ENCODE assay signal across 8 mouse cellular contexts in the genomic region with DNA sequence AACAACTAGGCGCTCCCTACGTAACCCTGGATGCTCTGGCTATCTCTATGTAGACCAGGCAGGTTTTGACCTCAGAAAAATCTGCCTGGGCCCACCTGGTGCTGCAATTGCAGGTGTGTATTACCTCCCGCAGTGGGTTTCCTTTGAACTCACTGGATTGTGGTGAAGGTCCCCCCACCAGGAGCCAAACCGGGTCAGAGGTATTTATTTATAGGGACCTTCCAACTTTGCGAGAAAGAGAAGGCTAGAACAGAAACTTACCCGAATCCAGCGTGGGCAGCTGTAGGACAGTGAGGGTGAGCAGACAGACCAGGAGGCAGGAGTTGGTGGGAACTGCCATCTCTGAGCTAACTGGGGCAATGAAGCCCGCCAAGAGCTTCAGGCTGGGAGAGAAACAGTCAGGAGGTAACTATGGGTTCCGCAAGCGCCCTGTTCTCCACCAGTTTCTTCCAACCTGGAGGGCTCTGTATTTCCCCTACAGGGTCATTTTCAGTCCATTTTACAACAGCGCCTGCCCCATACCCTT. TPM values are rescaled to one million over a fixed set of nuclear protein-coding genes. Genes with fewer than 3 reads are reported as not detected.
DNase-seq lines count a peak whose midpoint lies in the region; ATAC-seq and TF ChIP-seq lines count a peak whose summit lies in the region.
"Had no signal": no experiment of that assay in that cellular context is flagged by ENCODE, and none has a peak within 500 bp of the region (broad histone marks: within the 10 kb centered on the region; RNA-seq: fewer than 3 reads in every experiment).

No protein-coding gene starts in this region.

- TF ChIP-seq RAD21 in CH12.LX (IDR thresholded peaks at IDR 0.05; ENCODE audit: low read depth, low read length): no peak

- no peak for TF ChIP-seq POLR2A in CH12.LX (IDR thresholded peaks at IDR 0.05; ENCODE audit: low read depth, low read length)

- peaks cover 21% of the 10 kb centered on the region for H3K27me3 ChIP-seq in CH12.LX (replicated peaks)
- H3K27me3 ChIP-seq in forebrain, embryonic 14.5 days (replicated peaks; ENCODE audit: control insufficient read depth, insufficient read depth, low read length): no peaks in the 10 kb centered on the region
- no peaks in the 10 kb centered on the region for H3K27me3 ChIP-seq in liver, embryonic 11.5 days (replicated peaks; ENCODE audit: control insufficient read depth, insufficient read depth, low read length)
- 0 out of 2 replicates have a peak, but pooled peaks cover 2% of the 10 kb centered on the region for H3K27me3 ChIP-seq in splenic B cell, adult 2 months (ENCODE audit: control insufficient read depth, insufficient read depth, low read length, poor library complexity, severe bottlenecking)

- no peak for TF ChIP-seq EP300 in CH12.LX (IDR thresholded peaks at IDR 0.05; ENCODE audit: low read length)

- no peak for TF ChIP-seq CTCF in CH12.LX (conservative IDR thresholded peaks at IDR 0.05 in 1 of 2, IDR thresholded peaks at IDR 0.05 in 1 of 2; ENCODE audit: low read depth in 2 of 2, low read length in 2 of 2)

- peaks cover 0 to 5% of the 10 kb centered on the region in 2 experiments; a peak in 1 of 4 replicates for H3K4me1 ChIP-seq in CH12.LX (ENCODE audit: control insufficient read depth in 1 of 2, insufficient read depth in 2 of 2)
- H3K4me1 ChIP-seq in forebrain, embryonic 14.5 days (ENCODE audit: control insufficient read depth, insufficient read depth, low read length): peaks cover 10% of the 10 kb centered on the region; the same call in 1 of the 2 replicates
- H3K4me1 ChIP-seq in liver, embryonic 11.5 days (replicated peaks; ENCODE audit: control insufficient read depth, insufficient read depth, low read length): peaks cover 17% of the 10 kb centered on the region

- ATAC-seq in forebrain, embryonic 14.5 days: no peak
- 0 out of 2 replicates have a peak, but pooled peaks have one; percentile 13 for ATAC-seq in liver, embryonic 11.5 days (replicated peaks; ENCODE audit: low FRiP score)

- H3K9ac ChIP-seq in CH12.LX (ENCODE audit: insufficient read depth, low read depth): peak overlapping the region; percentile 27
- H3K9ac ChIP-seq in forebrain, embryonic 14.5 days (ENCODE audit: low read length): peak overlapping the region; percentile 68
- H3K9ac ChIP-seq in liver, embryonic 11.5 days (ENCODE audit: low read depth, low read length): peak overlapping the region; percentile 72

- peak overlapping the region; percentile 90 for H3K4me2 ChIP-seq in CH12.LX (ENCODE audit: insufficient read depth, low read depth, poor library complexity, severe bottlenecking)
- peak overlapping the region; percentile 76 for H3K4me2 ChIP-seq in forebrain, embryonic 14.5 days (ENCODE audit: low read length)
- H3K4me2 ChIP-seq in liver, embryonic 11.5 days: peak overlapping the region; percentile 94

- in situ Hi-C loops in CH12.LX (cut with MboI; ENCODE audit: low pct_ligation_motif_present, low pct_unique_long_range_greater_than_20kb, low sequenced_read_pairs): no loop called here

- dilution Hi-C loops in CH12.LX (cut with MboI; ENCODE audit: extremely low pct_ligation_motif_present, extremely low pct_unique_long_range_greater_than_20kb, low sequenced_read_pairs): no loop called here

- H3K9me3 ChIP-seq in CH12.LX (replicated peaks; ENCODE audit: low read length): no peaks in the 10 kb centered on the region
- H3K9me3 ChIP-seq in forebrain, embryonic 14.5 days (replicated peaks; ENCODE audit: control insufficient read depth, low read length): no peaks in the 10 kb centered on the region
- no peaks in the 10 kb centered on the region for H3K9me3 ChIP-seq in liver, embryonic 11.5 days (ENCODE audit: control insufficient read depth, low read length)

- intact Hi-C loops in left cerebral cortex, postnatal 4 days (cut with DNase I): loop anchor here (5.0 kb wide), 1 partner anchor 32 kb away; no protein-coding TSS in a partner anchor

- 3% methylated on average over 11 of the region's 11 CpGs for WGBS in forebrain, embryonic 14.5 days
- 1% methylated on average over 11 of the region's 11 CpGs for WGBS in liver, embryonic 11.5 days

- peak overlapping the region; percentile 53 to 71 (median 56) for H3K4me3 ChIP-seq in CH12.LX (replicated peaks in 1 of 3; ENCODE audit: low read depth in 2 of 3, low read length in 2 of 3, poor library complexity in 1 of 3)
- peak overlapping the region; percentile 54 for H3K4me3 ChIP-seq in forebrain, embryonic 14.5 days (ENCODE audit: low read depth, low read length)
- peak overlapping the region; percentile 68 for H3K4me3 ChIP-seq in liver, embryonic 11.5 days (ENCODE audit: low read depth, low read length)

- H3K36me3 ChIP-seq in CH12.LX (replicated peaks in 1 of 2; ENCODE audit: control insufficient read depth in 1 of 2, insufficient read depth in 1 of 2, low read length in 1 of 2): no peaks in the 10 kb centered on the region
- no peaks in the 10 kb centered on the region for H3K36me3 ChIP-seq in forebrain, embryonic 14.5 days (ENCODE audit: control insufficient read depth, insufficient read depth, low read length)
- no peaks in the 10 kb centered on the region for H3K36me3 ChIP-seq in liver, embryonic 11.5 days (ENCODE audit: control insufficient read depth, insufficient read depth, low read length)
- no peaks in the 10 kb centered on the region for H3K36me3 ChIP-seq in splenic B cell, adult 2 months (ENCODE audit: control insufficient read depth, insufficient read depth, low read length, poor library complexity, severe bottlenecking)

- peak; percentile 20 for DNase-seq in CD4-positive helper T cell, adult 2 months (ENCODE audit: low read depth, low spot score)
- DNase-seq in CH12.LX (ENCODE audit: extremely low read depth): no peak
- no peak for DNase-seq in forebrain, embryonic 14.5 days (ENCODE audit: low spot score)
- peak; percentile 53 for DNase-seq in liver, embryonic 11.5 days (ENCODE audit: low spot score)
- peak; percentile 18 for DNase-seq in splenic B cell, adult 2 months (ENCODE audit: low read depth, low spot score)
- no peak for DNase-seq in left cerebral cortex, postnatal 4 days
- no peak for DNase-seq in cerebellum, adult 11-12 months

- no peak overlapping the region for H3K27ac ChIP-seq in CH12.LX (ENCODE audit: insufficient read depth, low read depth)
- H3K27ac ChIP-seq in forebrain, embryonic 14.5 days (ENCODE audit: low read depth, low read length): no peak overlapping the region
- peak overlapping the region; percentile 35; the same call in 1 of the 2 replicates for H3K27ac ChIP-seq in liver, embryonic 11.5 days (ENCODE audit: low read depth, low read length)

- no peaks in the 10 kb centered on the region for H3K79me2 ChIP-seq in CH12.LX (replicated peaks; ENCODE audit: control insufficient read depth, extremely low read depth, insufficient read depth, poor library complexity, severe bottlenecking)

TF ChIP-seq in CH12.LX, 34 proteins besides CTCF, POLR2A, EP300 and RAD21:
- TF ChIP-seq GABPA (IDR thresholded peaks at IDR 0.05; ENCODE audit: insufficient replicate concordance, low read depth, low read length) (no peak), NRF1 (IDR thresholded peaks at IDR 0.05; ENCODE audit: low read depth, low read length) (no peak), RCOR1 (conservative IDR thresholded peaks at IDR 0.05; ENCODE audit: low read depth, low read length) (no peak), MXI1 (IDR thresholded peaks at IDR 0.05; ENCODE audit: low read depth, low read length) (no peak), UBTF (IDR thresholded peaks at IDR 0.05; ENCODE audit: low read depth, low read length) (peak; percentile 29; the same call in 1 of the 2 replicates)

RNA-seq across cellular contexts. Expression of a gene that starts 0.8 kb away (rescaled TPM):
- total RNA-seq in CH12.LX (2012; rRNA removed) (0.38 and 0.51 TPM in 2 replicates), CH12.LX (2014; rRNA removed) (0.20 TPM in 2 replicates)
- polyA plus RNA-seq in CH12.LX (2012; ENCODE audit: insufficient read length, low read depth): 0.08 and 0.21 TPM in 2 replicates
- 0.22 TPM in 1 of 2 replicates, not detected in the other for polyA plus RNA-seq in forebrain, embryonic 14.5 days (2014; fragmentation: Nextera tagmentation; extraction: Ambion mirVana)
- polyA plus RNA-seq in liver, embryonic 11.5 days (2014; fragmentation: Nextera tagmentation; extraction: Ambion mirVana): 1.8 and 2.2 TPM in 2 replicates
- total RNA-seq in left cerebral cortex, postnatal 4 days (2021): not detected
- total RNA-seq: heart, postnatal 10 days had no signal

RNA-seq across cellular contexts. Expression of a gene that starts 23.8 kb away (rescaled TPM):
- total RNA-seq in CH12.LX (2012; rRNA removed): 1.1 and 1.3 TPM in 2 replicates
- 1.2 and 1.3 TPM in 2 replicates for total RNA-seq in CH12.LX (2014; rRNA removed)
- 2.1 and 2.8 TPM in 2 replicates for polyA plus RNA-seq in CH12.LX (2012; ENCODE audit: insufficient read length, low read depth)
- 0.10 TPM in 1 of 2 replicates, not detected in the other for polyA plus RNA-seq in forebrain, embryonic 14.5 days (2014; fragmentation: Nextera tagmentation; extraction: Ambion mirVana)
- polyA plus RNA-seq in liver, embryonic 11.5 days (2014; fragmentation: Nextera tagmentation; extraction: Ambion mirVana): 0.08 and 0.32 TPM in 2 replicates
- total RNA-seq in left cerebral cortex, postnatal 4 days (2021): not detected
- total RNA-seq: heart, postnatal 10 days had no signal

RNA-seq across cellular contexts. Expression of a gene that starts 41.2 kb away (rescaled TPM):
- total RNA-seq in CH12.LX (2012; rRNA removed) (10.1 and 13.1 TPM in 2 replicates), CH12.LX (2014; rRNA removed) (14.4 and 15.4 TPM in 2 replicates)
- 11.7 and 12.9 TPM in 2 replicates for polyA plus RNA-seq in CH12.LX (2012; ENCODE audit: insufficient read length, low read depth)
- polyA plus RNA-seq in forebrain, embryonic 14.5 days (2014; fragmentation: Nextera tagmentation; extraction: Ambion mirVana): 12.9 and 13.8 TPM in 2 replicates
- polyA plus RNA-seq in liver, embryonic 11.5 days (2014; fragmentation: Nextera tagmentation; extraction: Ambion mirVana): 13.1 and 13.4 TPM in 2 replicates
- total RNA-seq in left cerebral cortex, postnatal 4 days (2021): 1 to 10 TPM; 5.6 to 6.1 TPM

Comparison
In these comparisons a context has a peak if more than half of its experiments do, and no peak if none do; other contexts are left out.
1. DNase-seq: peak in CD4-positive helper T cell, adult 2 months (single experiment), liver, embryonic 11.5 days (single experiment) and splenic B cell, adult 2 months (single experiment); none in CH12.LX (single experiment), forebrain, embryonic 14.5 days (single experiment), left cerebral cortex, postnatal 4 days (single experiment) and cerebellum, adult 11-12 months (single experiment).
2. Peak in every context shown above with its lines, with median percentiles within 50 percentile points of each other: H3K4me2 ChIP-seq, H3K4me3 ChIP-seq and H3K9ac ChIP-seq.